Mouse (Mus musculus) lung, adult 18-20 months (tissue): ENCODE data around the gene Pth1r.
A peak's percentile ranks its signal among the peaks of the same experiment; 100 is the strongest.

Experiments used
- DNase-seq, 2 experiments: peaks; one replicate each; pipeline ENCODE4 v3.0.0; 2022; ENCODE audit warnings: mixed read lengths in 2 of 2

Gene Pth1r

DNA sequence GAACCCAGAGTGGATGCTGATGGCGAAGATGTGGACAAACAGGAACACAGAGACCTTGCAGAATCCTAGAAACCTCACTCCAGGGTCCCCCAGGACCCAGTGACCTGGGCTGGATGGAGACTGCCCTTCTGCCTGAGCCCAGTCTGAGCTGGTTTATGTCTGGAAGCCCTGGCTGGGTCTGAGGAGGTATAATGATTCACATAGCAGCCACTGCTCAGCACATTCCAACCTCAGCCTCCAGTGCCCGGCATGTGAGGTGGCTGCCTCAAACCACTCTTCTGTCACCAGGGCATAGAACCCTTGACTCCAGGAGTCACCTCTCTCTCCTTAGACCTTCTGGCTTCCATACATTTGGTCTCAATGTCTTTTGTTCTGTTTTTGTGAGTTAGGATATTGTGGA is 1.5 kb upstream of the Pth1r start:
- DNase-seq: no peak

DNA sequence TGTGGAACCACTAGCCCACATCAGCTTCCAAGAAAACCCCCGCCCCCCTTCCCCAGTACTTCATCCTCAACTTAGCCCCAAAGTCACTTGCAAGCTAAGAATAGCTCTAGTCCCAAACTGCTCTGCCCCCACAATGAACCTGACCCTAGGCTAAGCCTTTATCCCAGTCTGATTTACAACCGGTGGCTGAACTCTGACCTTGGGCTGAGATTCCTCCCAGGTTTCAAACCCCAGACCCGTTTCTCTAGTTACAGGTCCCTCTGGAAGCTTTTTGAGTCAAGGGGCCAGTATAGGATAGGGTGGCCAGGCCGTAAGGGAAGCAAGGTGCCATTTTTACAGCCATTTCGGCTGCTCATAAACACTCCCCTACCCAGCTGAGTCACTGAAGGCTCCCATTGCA is 707 bp downstream of the Pth1r start:
- DNase-seq: no peak

DNA sequence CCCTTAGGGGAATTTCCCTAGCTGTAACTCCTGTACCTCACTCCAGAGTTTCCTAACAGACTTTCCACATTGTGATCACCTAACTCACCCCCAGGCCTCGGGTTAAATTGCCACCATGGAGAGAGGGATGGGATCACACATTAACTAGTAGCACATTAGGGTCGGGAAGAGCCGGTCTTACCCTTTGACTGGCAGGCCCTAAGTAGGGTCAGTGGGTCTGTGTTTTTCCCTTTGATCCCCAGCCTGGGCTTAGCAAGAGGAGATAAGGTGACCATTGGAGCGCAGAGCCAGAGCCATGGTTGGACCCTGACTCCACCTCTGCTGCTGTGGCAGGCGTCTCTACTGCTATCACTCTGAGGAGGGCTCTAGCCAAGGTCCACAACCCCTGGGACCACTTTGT is 1.2 kb downstream of the Pth1r start:
- DNase-seq: no peak

DNA sequence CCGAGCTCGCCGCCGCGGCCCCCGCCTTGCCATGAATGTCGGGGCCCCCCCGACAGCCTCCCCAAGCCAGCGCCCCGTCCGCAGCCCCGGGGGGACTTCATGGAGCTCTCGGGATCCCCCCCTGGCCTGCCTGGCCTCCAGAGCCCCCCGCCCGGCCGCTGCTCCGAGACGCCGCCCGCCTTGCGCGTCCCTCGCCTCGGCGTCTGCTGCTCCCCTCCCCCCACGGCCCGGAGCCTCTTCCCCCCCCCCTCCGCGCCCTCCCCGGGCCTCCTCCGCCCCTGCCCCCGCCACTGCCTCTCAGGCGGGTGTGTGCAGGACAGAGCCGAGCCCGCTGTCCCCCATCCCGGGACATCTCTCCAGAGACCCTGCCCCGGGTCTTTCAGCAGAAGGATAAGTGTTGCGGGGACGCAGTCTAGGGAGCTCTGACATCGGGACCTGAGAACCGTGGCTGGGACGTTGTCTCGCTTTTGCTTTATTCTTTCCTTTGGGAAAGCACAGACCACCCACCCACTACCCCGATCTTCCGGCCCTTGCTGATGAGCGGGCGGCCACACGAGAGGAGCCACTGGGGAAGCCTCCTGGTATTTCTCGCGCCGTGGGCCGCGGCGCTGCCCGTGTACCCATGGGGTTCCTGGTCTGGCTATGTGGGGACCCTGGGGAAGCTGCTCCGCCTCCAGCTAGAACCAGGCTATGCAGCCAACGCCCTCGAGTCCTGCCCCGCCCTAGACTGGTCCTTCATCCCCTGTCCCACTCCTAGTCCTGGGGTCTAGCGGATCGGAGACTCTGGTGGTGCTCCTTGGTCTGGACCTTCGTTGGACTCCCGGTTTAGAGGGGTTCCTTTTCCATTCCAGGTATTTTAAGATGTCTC is 3.3 kb downstream of the Pth1r start:
- DNase-seq: no peak

DNA sequence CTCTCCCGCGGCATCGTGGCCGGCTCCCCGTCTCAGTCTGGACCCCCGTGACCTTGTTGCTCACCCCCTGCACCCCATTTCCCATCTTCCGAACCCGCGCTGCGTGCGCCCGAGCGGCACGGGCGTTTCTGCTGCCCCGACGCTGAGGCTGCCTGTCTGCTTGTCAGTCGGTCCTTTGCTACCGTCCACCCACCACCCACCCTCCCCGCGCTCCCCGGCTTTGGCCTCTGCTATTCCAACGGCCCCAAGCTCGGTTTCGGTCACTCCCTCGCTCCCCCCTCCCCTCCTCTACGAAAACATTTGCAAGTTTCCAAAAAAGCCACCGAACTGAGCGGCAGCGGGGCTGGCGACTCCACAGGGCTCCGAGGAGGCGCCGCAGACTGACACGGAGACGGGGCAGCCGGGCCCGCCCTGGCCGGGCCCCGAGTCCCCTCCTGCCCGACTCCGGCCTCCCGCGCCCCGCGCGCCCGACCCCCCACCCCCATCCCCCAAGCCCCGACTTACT is 3.9 kb downstream of the Pth1r start:
- no peak for DNase-seq

DNA sequence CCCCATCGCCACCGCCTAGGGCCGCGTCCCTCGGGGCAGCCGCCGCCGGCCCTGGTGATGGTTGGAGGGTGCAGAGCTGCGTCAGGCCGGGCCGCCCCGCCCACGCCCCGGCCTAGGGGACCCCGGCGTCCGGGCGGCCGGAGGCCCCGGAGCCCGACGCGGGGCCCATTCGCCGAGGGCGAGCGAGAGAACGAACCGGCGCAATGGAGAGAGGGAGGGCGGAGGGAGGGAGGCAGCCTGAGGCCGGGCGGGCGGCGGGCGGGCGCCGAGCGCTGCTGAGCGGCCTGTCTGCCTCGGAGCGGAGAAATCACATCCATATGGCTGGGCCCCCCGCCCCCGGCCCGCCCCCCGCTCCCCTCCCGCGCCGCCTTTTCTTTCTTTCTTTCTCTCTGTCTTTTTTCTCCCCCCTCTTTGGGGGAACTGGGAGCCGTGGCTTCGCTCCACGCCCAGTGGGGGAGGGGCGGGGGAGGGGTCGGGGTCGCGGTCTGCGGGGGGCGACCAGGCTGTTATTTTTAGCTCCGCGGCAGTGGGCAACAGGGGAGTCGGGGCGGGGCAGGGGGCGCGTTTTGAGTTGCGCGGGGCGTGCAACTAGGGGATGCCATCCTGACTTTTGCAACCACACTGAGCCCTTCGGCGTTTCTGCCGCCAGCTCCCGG is 4.5 kb downstream of the Pth1r start:
- DNase-seq: no peak

DNA sequence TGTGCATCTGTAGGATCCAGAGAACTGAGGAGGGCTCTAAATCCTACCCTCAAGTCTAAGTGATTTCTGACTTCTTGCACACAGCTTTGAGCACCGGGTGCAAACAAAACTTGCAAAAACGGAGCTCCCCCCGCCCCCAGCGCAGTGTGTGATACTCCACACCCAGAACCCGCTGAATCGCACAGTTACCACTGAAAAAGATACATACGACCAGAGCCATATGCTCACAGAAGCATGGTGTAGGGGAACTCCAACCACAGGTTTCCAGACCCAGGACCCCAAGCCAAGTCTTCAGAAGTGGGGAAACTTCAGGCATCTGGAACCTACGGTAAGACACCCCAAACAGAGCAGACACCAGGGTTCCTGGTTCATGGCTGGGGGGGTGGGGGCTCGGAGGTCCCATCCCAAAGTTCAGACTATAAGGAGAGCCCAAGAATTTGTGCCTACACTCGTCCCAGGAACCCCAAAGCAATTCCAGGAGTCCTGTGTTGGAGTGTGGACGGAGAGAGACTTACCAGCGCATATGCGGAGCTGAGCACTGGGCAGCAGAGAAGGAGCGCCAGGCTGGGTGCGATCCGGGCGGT is 5.1 kb downstream of the Pth1r start, which contains the start of gene Myl3:
TSS of gene Myl3 (plus strand) at position 151 of the 584 bp plus-strand sequence.
- DNase-seq: no peak

DNA sequence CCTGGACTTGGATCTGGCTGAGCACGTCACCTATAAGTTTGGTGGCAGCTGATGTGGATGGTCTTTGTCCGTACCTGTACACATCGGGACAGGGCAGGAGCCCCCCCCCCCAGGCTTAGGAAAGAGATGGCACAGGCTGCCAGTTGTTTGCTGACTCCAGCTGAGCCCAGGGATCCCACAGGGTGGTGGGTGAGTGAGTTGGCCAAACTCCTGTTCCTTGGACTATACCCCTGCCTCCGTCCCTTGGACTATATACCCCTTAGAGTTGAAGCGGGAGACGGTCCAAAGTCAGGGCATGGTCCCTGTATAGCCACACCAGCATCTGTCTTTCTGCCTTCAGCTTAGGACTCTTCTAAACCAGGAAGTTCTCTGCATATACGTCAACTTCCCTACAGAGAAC is 7.0 kb downstream of the Pth1r start:
- no peak for DNase-seq

DNA sequence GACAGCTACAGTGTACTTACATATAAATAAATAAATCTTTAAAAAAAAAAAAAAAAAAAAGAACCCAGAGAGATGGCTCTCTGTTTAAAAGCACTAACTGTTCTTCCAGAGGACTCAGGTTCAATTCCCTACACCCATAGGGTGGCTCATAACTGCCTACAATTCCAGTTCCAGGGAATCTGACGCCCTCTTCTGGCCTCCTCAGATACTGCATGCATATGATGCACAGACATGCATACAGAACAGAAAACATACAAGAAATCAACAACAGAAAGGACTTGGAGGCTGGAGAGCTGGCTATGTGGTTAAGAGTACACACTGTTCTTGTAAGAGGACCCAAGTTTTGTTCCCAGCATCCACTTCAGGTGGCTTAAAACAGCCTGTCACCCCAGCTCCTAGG is 8.9 kb downstream of the Pth1r start:
- DNase-seq: no peak

DNA sequence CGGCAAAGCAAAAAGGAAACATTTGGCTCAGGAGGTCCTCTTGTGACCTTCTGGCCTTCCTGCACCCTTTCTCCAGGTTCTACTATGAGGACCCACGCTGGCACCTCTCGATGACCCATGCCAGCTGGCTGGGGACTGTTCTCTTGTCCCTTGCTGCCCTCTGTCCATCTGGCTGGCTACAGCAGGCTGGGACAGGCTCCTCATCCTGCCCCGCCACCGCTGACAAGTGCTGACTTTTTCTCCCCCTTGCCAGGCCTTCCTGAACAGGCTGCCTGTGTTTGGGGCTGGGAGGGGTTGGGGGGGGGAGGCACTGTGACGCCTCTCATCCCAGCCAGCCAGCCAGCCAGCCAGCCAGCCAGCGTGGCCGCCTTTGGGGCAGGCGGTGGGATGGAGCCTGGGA is 10.6 kb downstream of the Pth1r start:
- DNase-seq: no peak

DNA sequence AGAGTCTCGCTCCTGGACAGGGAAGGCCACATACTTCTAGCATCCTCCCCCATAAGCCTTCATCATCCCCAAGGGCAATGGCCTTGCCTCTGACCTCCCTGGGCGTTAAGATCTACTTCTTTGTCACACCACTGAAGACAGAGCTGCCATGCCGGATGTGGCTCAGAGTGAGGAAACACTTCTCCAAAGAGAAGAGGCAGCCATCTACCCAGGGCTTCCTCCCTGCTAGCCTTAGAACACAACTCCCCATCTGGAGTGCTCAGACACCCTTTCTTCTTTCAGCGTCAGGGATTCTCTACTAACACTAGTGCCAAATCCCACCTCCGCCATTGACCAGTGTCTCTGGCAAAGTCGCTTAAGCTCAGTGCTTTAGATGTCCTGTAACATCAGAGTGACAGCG is 12.8 kb downstream of the Pth1r start:
- DNase-seq: no peak

DNA sequence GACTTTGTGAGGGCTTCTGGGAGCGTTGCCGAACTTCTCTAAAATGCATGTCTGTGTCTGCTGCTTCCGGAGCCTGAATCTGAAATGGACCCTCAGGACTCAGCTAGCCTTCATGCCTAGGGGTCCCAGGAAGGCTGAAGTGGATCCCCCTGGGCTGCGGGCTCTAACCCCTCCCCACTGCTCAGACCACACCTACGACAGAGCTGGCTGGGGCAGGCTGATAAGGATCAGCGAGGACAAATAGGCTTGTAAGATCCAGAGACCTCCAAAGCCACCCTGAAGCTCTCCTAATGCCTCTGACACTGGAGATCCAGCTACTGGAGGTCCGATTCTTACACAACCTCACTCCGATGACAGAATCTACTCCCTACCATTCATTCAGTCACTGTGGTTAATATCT is 13.8 kb downstream of the Pth1r start:
- DNase-seq: no peak

DNA sequence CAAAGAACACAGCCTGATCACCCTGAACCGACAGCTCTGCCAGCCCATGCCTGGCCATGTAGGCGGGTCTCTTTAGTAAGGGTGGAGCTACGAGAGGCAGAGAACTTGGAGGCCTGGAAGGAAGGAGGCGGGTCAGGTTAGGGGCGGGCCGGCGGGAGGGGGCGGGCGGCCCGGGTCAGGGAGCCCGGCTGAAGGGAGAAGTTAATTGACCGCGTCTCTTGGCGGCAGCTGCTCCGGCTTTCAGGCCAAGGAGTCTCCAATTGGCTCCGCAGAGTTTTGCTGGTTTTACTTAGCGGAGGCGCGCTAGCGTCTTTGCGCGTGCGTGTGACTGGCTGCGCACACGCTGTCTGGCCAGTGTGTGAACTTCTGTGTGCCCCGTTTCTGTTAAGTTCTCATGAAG is 14.3 kb downstream of the Pth1r start:
- peak; percentile 86 to 90 for DNase-seq

DNA sequence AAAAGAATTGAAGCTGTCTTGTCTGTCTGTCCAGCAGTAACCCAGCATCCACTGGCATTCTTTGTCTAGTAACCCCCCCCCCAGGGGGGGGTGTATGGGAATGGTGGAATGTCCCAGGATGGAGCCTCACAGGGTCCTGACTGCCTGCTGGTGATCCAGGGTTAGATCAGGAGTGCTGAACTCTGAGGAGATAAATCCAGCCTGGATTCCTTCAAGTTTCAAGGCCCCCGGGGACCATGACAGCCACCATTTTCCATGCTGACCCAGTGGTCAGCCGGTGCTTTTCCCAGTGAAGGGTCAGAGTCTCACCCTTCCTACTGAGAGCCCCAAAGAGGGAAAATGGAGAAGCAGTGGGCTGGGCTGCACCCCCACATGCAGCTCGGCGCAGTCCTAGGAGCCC is 15.1 kb downstream of the Pth1r start:
- no peak for DNase-seq

DNA sequence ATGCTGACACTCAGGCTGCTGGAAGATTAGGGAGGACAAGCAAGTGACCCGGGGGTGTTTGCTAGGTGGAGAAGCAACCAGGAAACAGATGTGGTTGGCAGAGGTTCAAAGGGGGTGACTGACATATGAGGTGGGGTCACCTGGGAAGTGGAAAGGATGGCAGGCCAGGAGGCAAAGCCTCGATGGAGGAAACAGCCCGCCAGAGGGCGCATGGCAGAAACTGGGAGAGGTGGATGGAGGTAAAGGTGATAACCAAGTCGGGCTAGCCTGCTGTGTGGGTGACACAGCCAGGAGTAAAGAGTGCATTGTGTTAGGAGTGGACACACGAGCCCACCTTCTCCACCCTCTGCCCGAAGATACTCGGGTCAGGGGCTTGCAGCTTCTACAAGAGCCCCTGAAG is 17.1 kb downstream of the Pth1r start:
- peak; percentile 44 to 50 for DNase-seq

DNA sequence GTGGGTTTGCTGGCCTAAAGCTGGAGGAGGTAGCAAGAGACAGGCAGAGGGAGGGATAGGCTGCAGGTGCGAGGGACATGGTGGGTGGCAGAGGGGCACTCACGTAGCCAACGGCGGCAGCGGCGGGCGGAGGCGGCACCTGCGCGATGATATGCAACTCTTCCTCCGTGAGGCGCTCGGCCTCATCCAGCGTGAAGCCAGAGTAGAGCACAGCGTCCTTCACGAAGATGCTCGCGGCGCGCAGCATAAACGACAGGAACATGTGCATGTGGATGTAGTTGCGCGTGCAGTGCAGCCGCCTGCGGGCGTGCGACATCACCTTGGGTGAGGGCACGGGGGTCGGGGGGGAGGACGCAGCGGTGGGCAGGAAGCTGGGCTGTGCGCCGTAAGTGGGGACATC is 20.1 kb downstream of the Pth1r start:
- DNase-seq: no peak

DNA sequence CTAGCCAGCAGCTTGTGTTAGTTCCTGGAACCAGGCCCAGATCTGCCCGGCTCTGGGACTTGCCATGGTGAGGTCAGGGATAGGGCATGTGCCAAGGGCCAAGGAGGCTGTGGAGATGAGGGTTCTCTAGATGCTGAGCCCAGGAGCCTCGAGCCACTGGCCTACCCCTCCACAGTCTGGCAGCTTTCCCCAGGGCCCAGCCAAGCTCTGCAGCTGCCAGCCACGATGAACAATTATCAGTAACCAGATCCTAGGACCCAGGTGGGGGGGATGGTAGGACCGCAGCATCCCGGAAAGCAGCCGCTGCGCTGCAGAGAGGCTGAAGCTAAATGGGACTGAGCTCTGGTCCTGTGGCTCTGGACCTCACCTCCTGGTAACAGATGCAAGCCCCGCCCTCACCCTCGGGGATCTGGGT is 21.2 kb downstream of the Pth1r start:
- peak; percentile 23 to 35 for DNase-seq

DNA sequence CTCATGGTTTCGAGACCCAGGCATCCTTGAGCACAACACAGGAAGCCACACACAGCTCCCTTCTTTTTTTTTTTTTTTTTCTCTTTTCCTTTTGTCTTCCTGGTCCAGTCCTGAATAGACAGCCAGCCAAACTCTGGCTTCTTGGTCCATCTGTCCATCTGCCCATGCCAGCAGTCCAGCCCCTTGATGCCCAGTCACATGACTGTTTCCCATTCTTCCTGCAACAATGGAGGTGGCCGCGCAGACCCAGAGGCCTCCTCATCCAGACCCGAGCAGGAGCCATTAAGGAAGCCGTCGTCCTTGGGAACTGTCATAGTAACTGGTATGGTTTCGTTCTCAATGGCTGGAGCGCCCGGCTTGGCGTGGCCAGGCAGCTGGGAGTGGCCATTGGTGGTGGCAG is 24.9 kb downstream of the Pth1r start:
- DNase-seq: no peak

DNA sequence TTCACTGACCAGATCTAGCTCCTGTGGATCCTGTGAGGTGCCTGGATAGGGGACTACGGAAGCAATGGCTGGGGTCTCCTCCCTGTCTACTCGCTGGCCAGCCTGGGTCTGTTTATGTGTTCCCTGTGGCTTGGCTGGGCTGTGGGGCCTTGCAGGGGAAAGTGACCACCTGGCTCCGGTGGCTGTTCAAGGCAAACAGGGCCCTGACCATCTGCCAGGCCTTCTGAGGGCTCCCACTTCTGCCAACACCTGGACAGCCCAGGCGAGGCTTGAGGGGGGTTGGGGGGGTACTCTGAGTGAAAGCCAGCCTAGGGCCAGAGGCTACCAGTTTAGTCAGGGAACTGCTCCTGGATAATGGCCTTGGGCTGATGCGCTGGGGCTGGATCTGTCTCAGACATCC is 27.0 kb downstream of the Pth1r start:
- no peak for DNase-seq

DNA sequence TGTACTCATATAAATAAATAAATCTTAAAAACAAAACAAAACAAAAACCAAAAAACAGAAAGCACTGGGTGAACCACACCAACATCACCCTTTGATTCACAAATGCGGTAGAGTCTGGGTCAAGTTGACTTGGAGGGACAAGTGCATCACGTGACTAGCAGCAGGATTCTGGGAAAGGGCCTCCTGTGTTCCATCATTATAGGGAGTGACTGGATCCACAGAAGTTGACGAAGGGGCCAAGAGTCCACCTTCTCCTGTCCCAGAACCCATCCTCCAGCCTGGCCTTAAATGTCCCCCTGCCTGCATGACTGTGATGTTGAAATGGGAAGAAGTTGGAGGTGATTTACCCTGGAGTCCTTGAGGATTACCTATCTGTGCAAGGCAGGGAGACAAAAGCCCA is 28.1 kb downstream of the Pth1r start:
- no peak for DNase-seq

DNA sequence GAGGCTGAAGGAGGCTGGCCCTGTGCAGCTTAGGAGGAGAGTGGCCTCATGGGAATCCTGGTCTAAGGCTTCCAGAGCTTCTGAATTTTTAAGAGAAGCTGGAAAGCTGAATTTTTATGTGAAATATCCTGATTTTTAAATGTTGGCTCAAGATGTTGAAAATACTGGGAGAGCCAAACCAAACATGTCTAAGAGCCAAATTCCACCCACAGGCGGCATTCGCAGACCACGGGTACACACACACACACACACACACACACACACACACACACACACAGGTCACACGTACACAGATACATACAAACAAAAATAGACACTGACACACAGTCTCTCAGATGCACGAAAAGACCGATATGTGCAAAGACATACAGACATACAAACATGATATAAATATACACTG is 28.9 kb downstream of the Pth1r start:
- DNase-seq: no peak

DNA sequence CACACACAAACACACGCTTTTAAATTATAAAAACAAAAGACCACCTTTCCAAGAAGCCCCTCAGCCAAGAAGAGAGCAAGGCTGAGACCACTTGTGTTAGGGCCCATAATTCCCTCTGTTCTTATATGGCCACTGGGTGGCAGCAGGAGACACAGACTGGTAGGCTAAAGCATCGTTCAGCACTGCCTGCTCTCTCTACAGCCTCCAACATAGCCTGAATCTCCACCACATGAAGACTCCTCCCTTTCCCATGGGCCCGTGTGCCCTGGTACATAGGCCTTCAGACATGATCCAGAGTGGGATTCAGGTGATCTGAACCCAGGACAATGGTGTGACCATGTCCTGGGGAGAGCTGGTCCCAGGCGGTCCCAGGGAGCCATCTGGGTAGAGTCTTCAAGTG is 30.2 kb downstream of the Pth1r start:
- DNase-seq: peak; percentile 37 to 39

DNA sequence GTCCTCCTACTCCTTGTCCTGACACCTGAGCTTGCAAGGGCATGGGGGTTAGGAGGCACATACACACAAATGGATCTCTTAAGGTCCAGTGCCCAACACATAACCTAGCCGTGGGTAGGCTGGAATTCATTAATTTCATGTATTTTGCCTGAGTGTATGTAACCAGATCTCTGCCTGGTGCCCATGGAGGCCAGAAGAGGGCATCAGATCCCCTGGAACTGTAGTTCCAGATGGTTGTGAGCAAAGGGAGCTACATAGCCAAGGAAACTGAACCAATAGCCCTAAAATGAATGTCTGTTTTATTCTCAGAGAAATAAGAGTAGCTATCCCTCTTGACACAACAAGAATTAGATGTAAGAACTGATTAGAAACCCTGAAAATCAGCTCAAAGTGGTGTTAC is 31.5 kb downstream of the Pth1r start:
- no peak for DNase-seq

DNA sequence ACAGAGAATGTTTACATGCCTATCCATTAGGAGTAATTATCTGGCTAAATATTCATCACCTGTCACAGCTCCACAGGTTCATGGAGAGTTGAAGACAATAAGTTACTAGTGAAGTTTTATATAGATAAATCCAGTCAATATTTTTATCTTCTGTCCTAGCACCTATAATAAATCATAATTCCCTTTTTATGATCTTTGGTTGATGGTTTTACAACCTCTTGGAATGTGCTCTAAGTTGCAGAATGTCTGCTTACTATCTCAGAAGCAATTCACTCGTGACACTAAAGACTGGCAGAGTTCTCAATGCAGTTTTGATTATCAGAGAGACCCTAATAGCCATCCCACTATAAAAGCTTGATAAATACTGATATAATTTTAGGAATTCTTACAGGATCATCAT is 33.6 kb downstream of the Pth1r start:
- no peak for DNase-seq
